Mouse (Mus musculus) neutrophil, adult 83 days (primary cell): Measurements from ENCODE around the gene Bloc1s2. TPM values are rescaled to one million over a fixed set of nuclear protein-coding genes. Genes with fewer than 3 reads are reported as not detected.

Experiments
- total RNA-seq, 2 experiments: library from RNA; stranded (reverse); gene quantifications; one replicate each; pipeline ENCODE4 v1.2.4; 2023

Gene Bloc1s2
- 10 to 100 TPM; 46.0 to 47.8 TPM for total RNA-seq

DNA sequence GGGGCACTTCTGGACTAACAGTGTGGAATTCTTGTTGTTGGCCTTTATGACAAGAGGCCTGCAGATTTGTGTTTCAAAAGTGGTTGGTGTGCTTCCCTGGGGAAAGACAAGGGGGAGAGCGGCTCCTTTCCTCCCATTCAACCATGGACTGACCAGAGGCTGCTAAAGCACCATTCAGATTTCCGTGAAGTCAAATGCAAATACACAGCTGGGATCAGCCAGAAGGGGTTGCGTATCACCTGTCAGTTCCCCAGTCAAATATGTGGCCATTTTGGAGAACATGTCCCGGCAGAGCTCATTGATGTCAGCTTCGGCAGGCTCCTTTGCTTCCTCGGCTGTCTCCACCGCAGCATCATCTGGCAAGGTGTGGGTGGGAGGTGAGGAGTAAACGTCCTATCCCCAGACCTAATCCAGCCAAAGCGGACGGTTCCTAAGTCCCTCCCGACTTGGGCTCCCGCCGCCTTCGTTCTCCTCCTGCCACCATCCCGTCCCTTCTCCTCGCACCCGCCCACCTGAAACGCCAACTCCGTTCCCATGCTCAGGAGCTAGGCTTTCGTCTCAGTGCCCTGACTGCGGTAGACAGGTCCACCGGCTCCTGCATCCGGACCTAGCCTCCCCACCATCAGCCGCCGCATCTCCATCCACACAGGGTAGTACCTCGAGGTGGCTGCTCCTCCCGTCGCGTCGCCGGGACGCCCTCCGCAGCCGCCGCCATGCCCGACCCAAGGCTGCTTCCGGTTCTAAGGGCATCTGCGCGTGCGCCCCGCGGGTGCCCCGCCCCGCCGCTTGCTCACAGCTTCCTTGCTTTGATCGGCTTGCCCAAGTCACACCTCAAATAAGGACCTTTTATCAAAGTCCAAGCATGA is at the start of gene Bloc1s2:
TSS of gene Bloc1s2 (minus strand) at position 745 of the 866 bp plus-strand sequence.

DNA sequence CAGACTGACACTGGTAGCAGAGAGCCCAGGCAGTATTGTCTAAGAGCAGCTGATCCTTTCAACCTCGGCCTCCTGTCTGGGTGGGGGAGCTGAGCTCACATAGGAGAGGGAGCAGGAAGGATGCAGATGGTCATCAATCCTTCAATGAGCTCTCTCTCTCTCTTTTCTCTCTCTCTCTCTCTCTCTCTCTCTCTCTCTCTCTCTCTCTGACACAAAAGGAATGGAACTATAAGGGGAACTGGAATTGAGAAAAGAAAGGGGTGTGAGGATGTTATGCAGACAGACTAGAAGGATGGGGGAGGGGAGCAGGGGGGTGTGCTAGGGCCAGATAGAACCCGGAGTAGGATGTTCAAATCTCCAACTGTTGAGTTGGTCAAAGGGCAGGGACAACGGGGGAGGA is 46.1 kb upstream of the Bloc1s2 start, which contains the start of gene Pkd2l1:
TSS of gene Pkd2l1 (minus strand) at position 101 of the 400 bp plus-strand sequence.

DNA sequence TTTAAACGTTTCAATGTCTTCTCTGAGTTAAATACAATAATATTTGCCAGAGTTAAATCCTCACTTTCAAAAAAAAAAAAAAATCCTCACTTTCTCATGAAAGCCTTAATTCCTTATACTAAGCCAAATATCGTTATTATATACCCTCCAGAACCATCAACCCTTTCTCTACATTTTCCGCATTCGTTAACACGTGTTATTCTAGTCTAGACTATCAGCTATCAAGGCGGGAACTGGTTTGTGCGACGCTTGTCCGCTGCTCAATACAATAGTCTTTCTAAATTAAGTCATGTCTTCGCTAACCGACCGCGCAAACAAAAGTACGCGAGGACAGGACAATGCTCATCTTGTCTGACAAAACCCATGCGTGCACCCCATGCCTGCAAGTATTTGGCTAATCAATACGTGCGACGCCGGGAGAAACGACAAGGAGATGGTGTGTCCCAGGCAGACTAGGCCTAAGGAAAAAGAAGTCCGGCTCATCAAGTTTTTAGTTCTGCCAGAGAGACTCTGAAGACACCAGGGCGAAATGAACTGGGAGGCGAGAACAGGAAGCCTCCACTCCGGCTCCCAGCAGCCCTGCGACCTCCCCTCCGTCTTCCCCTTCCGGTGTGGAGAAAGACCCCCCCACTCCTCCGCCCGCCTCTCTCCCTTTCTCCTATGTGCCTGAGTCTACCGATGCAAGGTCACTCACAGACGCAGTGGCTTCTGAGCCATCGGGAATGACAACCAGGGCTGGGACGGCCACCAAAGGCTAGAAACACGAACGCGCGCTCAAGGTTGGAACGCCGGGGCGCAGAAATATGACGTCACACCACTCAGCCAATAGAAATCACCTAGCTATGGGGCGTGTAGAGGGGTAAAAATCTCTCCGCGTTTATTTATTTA is 10.9 kb downstream of the Bloc1s2 start, which contains the start of gene Cwf19l1:
TSS of gene Cwf19l1 (minus strand) at position 805 of the 888 bp plus-strand sequence.

DNA sequence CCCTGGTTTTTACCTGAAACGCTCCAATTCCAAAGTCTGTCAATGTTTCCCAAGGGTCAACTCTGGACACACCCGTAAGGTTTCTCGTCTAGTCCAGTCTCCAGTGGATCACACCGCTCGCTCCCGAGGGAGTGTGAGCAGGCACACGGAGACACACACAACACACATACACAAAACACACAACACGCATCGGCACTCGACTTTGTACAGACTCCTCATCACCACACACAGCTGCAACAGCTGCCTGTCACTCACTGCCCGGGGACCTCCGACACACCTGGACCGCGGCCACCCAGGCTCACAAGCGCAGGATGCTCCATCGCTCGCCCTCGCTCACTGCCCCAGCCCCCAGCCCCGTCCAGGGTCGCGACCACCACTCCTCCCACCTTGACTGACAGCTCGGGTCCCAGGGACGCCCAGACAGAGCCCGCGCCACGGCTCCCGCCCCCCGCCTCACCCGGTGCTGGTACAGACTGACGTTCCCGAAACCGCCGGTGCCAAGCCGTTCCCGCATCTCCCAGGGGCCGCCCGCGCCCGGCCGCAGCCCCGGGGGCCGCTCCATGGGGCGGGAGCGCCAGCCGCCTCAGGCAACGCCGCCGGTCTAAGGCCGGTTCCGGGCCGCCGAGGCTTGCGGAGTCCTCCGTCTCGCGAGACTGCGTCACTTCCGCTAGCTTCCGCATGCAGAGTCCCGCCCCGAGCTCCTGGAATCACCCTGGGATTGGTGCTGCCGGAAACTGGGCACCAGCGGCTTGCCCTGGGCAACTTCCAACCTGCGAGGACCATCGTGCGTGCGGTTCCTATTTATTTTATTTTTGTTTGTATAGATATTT is 39.2 kb downstream of the Bloc1s2 start, which contains the start of gene Chuk:
TSS of gene Chuk (minus strand) at position 650 of the 830 bp plus-strand sequence.

Other genes starting within 250 kb of the Bloc1s2 start
- 10 to 100 TPM; 18.9 to 19.0 TPM for gene Dnmbp, start 206.3 kb downstream of the Bloc1s2 start, total RNA-seq
- not detected for gene Cpn1, start 159.9 kb downstream of the Bloc1s2 start, total RNA-seq
- not detected for gene Cyp2c23, start 117.2 kb downstream of the Bloc1s2 start, total RNA-seq
- 10 to 100 TPM; 31.6 to 34.9 TPM for gene Erlin1, start 76.7 kb downstream of the Bloc1s2 start, total RNA-seq
- gene Chuk, start 39.0 kb downstream of the Bloc1s2 start, total RNA-seq = 10 to 100 TPM; 37.8 to 38.4 TPM
- 10 to 100 TPM in 1 of 2 experiments, 1 to 10 TPM in 1; 9.9 to 14.3 TPM for gene Cwf19l1, start 10.6 kb downstream of the Bloc1s2 start, total RNA-seq
- gene Pkd2l1, start 46.0 kb upstream of the Bloc1s2 start, total RNA-seq = not detected
- not detected for gene Scd3, start 56.8 kb upstream of the Bloc1s2 start, total RNA-seq
- 10 to 100 TPM; 12.6 to 13.3 TPM for gene Scd2, start 147.2 kb upstream of the Bloc1s2 start, total RNA-seq
- under 1 TPM in 1 of 2 experiments, not detected in 1; 0.15 TPM for gene Scd4, start 186.6 kb upstream of the Bloc1s2 start, total RNA-seq